Mouse (Mus musculus): Measurements from ENCODE around the gene Pde2a.

DNA sequence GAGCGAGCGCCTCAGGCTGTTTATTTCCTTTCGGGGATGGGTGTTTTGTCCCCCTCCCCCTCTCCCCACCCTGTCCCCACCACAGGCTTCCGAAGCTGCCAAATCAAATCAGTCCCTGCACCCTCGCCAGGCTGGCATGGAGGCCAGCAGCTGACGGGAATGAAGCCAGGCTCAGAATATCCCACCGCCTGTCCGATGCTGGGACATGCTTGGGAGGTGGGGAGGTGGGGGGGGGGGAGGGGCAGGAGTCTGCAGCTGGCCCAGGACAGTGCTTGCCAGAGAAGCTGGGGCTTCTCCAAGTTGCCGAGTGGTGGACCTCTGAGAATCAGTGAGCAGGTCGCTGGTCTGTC, 39.1 kb downstream of the Pde2a start:
- TF ChIP-seq CTCF (IDR thresholded peaks at IDR 0.05; ENCODE audit: low read depth) = no peak
- TF ChIP-seq EP300 (IDR thresholded peaks at IDR 0.05; ENCODE audit: low read depth) = no peak
